Mouse (Mus musculus) lung, adult 2 months (tissue): ENCODE data around the gene Actr3b.

Experiments
- CTCF ChIP-seq: fragments of 200-500 bp; IDR thresholded peaks from 2 replicates; pipeline ENCODE4 v1.5.1; 2011; ENCODE audit warnings: mild to moderate bottlenecking, low read length, control low read depth; ENCODE audit not compliant: insufficient read depth
- POLR2A ChIP-seq: fragments of 200-500 bp; IDR thresholded peaks from 2 replicates; pipeline ENCODE4 v1.6.1; 2011; ENCODE audit warnings: low read depth, mild to moderate bottlenecking, control low read depth, low read length, borderline replicate concordance; ENCODE audit errors: extremely low read depth

GRCm38 (mm10) chr5:25870632-25871031 lies 110.8 kb downstream of the Actr3b start:
- TF ChIP-seq POLR2A, result no peak
- no peak for TF ChIP-seq CTCF
